Mouse (Mus musculus): ENCODE data around the gene St8sia6.

DNA sequence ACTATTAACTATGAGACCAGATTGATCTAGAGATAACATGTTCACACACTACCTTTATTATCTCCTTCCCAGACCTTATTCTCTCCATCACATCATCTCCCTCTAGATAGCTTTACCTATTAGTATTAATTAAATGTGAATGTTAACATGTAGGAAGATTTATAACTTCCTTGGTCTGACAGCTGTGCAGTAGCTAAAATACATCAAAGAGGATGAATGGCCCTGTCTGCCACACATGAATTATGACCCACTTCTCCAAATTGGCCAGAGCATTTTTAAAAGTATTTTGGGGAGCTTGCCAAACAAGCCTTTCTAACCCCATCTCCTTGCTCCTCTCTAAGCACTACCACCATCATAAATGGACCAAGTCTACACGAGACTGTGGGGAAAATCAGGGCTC is 41.1 kb upstream of the St8sia6 start:
- TF ChIP-seq CTCF (IDR thresholded peaks at IDR 0.05; ENCODE audit: extremely low read depth, insufficient read depth, insufficient read length, insufficient replicate concordance) (no peak), POLR2A (IDR thresholded peaks at IDR 0.05; ENCODE audit: low read depth, low read length) (no peak)

All from spleen, adult 2 months (tissue).